Mouse (Mus musculus): Measurements from ENCODE around the gene Orc2.

The Orc2 gene

DNA sequence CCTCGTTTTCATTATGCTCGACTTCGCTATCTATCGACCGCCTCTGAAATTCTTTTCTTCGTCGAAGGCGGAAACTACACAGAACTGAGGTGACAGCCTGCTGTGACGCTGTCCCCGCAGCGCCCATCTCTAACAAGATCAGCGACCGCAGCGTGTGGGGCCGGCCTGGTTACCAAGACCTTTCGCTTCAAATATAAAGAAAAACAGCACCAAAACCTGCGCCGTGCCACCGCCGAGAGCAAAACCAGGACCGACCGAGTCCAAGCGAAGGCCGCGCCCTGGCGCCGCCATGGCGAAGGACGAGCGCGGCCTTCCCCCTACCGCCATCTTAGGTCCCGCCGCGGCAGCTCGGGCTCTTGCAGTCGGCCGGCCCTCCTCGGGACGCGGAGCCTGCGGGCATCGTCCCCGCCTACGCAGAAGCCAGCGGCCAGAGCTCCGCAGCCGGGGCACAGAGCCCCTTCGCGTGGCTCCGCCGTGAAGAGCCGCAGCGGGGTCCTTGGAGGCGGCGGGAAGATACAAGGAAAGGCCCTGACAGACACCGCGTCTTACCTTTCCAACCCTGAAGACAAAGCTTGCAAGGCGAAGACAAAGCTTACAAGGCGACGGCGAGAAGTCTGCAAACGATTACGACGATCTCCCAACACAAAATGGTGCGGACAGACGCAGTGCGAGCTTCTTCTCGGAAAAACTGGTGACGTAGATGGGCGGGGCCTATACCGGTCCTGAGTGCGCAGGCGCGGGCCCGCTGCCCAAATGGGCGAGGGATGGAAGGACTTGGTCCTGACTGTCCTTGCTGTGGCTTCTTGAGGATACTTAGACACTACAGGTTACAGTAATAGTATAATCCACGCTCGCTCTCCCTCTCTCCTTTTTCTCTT lies 81.3 kb downstream of the Orc2 start, which contains the start of gene Clk1:
TSS of gene Clk1 (minus strand) at position 696 of the 878 bp plus-strand sequence.
- peak; percentile 96 to 97 for DNase-seq (ENCODE audit: low spot score in 2 of 2)

DNA sequence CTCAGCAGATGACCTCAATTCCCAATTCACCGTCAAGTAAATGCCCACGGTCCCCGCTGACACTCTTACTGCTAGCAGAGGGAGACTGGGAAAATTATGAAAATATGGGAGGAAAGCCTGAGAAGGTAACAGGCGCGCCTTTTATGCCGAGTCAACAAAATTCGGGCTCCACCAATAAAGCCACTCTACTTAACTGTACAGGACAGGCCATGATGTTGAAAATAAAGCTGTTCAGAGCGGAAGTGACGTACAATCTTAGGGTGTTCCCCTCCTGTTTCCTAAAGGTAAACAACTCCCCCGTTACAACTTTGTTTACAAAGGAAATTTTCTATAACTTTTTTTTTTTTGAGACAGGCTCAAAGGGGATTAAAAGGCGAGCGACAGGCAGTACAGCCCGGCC lies 82.0 kb downstream of the Orc2 start:
- DNase-seq (ENCODE audit: low spot score in 2 of 2) = peak in 1 of 2 experiments; percentile 34

GRCm38 (mm10) chr1:58420961-58421360 lies 83.9 kb downstream of the Orc2 start:
- no peak for DNase-seq (ENCODE audit: low spot score in 2 of 2)

DNA sequence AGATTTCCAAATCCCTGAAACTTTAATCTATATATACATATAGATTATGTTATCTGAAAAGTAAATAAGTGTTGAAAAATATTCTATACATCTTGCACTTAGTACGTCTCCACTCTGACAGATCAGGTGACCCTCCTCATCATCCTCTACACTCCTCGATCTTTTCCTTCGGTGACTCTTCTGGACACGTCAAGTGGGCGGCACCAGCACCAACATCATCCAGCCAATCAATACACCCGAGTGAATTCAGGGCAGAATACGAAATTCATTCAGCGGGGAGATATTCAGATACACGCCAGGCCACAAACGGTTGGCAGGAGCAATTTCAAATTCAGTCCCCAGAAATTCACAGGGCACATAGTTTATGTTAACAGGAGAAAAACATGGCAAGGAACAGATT lies 84.9 kb downstream of the Orc2 start:
- no peak for DNase-seq (ENCODE audit: low spot score in 2 of 2)

- no peak for DNase-seq (ENCODE audit: low spot score in 2 of 2)
Measured at GRCm38 (mm10) chr1:58416048-58416447, 88.9 kb downstream of the Orc2 start.

DNA sequence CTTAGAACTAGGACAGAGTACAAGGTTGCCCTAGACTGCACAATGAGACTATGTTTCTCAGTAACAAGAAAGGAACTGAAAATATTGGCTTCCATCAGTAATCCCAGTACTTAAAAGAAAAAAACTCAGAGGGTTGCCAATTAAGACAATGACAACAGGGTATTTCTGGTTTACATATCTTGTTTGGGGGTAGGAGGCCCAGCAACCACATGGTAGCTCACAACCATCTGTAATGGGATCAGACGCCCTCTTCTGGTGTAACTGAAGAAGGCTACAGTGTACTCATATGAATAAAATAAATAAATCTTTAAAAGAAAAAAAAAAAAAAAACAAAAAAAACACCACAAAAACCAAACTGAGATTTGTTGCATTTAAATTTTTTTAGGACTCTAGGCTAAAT lies 89.5 kb downstream of the Orc2 start:
- DNase-seq (ENCODE audit: low spot score in 2 of 2) = no peak
